Mouse (Mus musculus) heart, adult 2 months (tissue): Measurements from ENCODE around the gene Gpsm1.

Experiments used
- CTCF ChIP-seq: fragments of 200-600 bp; IDR thresholded peaks from 2 replicates; pipeline ENCODE4 v1.8.1; 2022; ENCODE audit warnings: antibody characterized with exemption, mild to moderate bottlenecking, moderate library complexity
- EP300 ChIP-seq: fragments of 200-500 bp; IDR thresholded peaks from 2 replicates; pipeline ENCODE4 v1.6.1; 2011; ENCODE audit warnings: low read depth, low read length, control low read depth; ENCODE audit not compliant: insufficient read depth

- TF ChIP-seq CTCF (no peak), EP300 (peak; percentile 84; the same call in 1 of the 2 replicates)
These were observed 14.5 kb upstream of the Gpsm1 start for GRCm38 (mm10) chr2:26300808-26301174.
